Mouse (Mus musculus): ENCODE data around the gene Inafm2. TPM values are rescaled to one million over a fixed set of nuclear protein-coding genes. Genes with fewer than 3 reads are reported as not detected.
A peak's percentile ranks its signal among the peaks of the same experiment; 100 is the strongest.

Inafm2 gene
- polyA plus RNA-seq, 1 experiment from 2014 or later, result 16.5 TPM

GRCm38 (mm10) chr2:118729194-118729593 lies 16.4 kb upstream of the Inafm2 start:
- H3K27me3 ChIP-seq, result peaks cover 38% of the 10 kb centered on the region

GRCm38 (mm10) chr2:118729816-118730621 lies 15.5 kb upstream of the Inafm2 start:
- peaks cover 35% of the 10 kb centered on the region for H3K27me3 ChIP-seq
- no peak overlapping the region for H3K9ac ChIP-seq
- H3K4me2 ChIP-seq (replicated peaks), result no peak overlapping the region
- no peak overlapping the region for H3K4me3 ChIP-seq
- no peak for ATAC-seq (ENCODE audit: insufficient number of reproducible peaks, insufficient read depth, low FRiP score, low TSS enrichment)
- H3K9me3 ChIP-seq, result no peaks in the 10 kb centered on the region
- no peak overlapping the region for H3K27ac ChIP-seq
- peaks cover 17% of the 10 kb centered on the region for H3K4me1 ChIP-seq
- 24% methylated on average over 8 of the region's 8 CpGs for WGBS
- H3K36me3 ChIP-seq, result no peaks in the 10 kb centered on the region

More at GRCm38 (mm10) chr2:118729194-118729593, 16.4 kb upstream of the Inafm2 start:
- Histone ChIP-seq H3K36me3 (no peaks in the 10 kb centered on the region), H3K27ac (no peak overlapping the region), H3K4me3 (no peak overlapping the region), H3K9ac (no peak overlapping the region), H3K4me1 (peaks cover 17% of the 10 kb centered on the region), H3K4me2 (replicated peaks) (no peak overlapping the region), H3K9me3 (no peaks in the 10 kb centered on the region)
- no peak for ATAC-seq (ENCODE audit: insufficient number of reproducible peaks, insufficient read depth, low FRiP score, low TSS enrichment)
- WGBS, result 51% methylated on average over 4 of the region's 4 CpGs

- no peaks in the 10 kb centered on the region for H3K36me3 ChIP-seq
- H3K4me3 ChIP-seq, result no peak overlapping the region
- H3K4me2 ChIP-seq (replicated peaks), result no peak overlapping the region
- no peak for ATAC-seq (ENCODE audit: insufficient number of reproducible peaks, insufficient read depth, low FRiP score, low TSS enrichment)
- 12% methylated on average over 3 of the region's 3 CpGs for WGBS
- no peaks in the 10 kb centered on the region for H3K9me3 ChIP-seq
- H3K27me3 ChIP-seq, result peaks cover 35% of the 10 kb centered on the region
- no peak overlapping the region for H3K9ac ChIP-seq
- H3K4me1 ChIP-seq, result peaks cover 17% of the 10 kb centered on the region
- no peak overlapping the region for H3K27ac ChIP-seq
These were observed 15.0 kb upstream of the Inafm2 start for GRCm38 (mm10) chr2:118730622-118730915.

GRCm38 (mm10) chr2:118731981-118732380 lies 13.6 kb upstream of the Inafm2 start:
- no peak overlapping the region for H3K4me3 ChIP-seq
- H3K9me3 ChIP-seq, result no peaks in the 10 kb centered on the region
- H3K4me1 ChIP-seq, result peaks cover 17% of the 10 kb centered on the region
- H3K4me2 ChIP-seq (replicated peaks), result no peak overlapping the region
- 78% methylated on average over 5 of the region's 5 CpGs for WGBS
- H3K36me3 ChIP-seq, result no peaks in the 10 kb centered on the region
- peaks cover 34% of the 10 kb centered on the region for H3K27me3 ChIP-seq
- no peak for ATAC-seq (ENCODE audit: insufficient number of reproducible peaks, insufficient read depth, low FRiP score, low TSS enrichment)
- no peak overlapping the region for H3K9ac ChIP-seq
- H3K27ac ChIP-seq, result no peak overlapping the region

GRCm38 (mm10) chr2:118733341-118733740 lies 12.2 kb upstream of the Inafm2 start:
- Histone ChIP-seq H3K27ac (no peak overlapping the region), H3K9ac (no peak overlapping the region), H3K4me2 (replicated peaks) (no peak overlapping the region), H3K27me3 (peaks cover 23% of the 10 kb centered on the region), H3K36me3 (no peaks in the 10 kb centered on the region), H3K4me3 (no peak overlapping the region), H3K9me3 (no peaks in the 10 kb centered on the region), H3K4me1 (peaks cover 12% of the 10 kb centered on the region)
- WGBS, result 59% methylated on average over 5 of the region's 5 CpGs
- no peak for ATAC-seq (ENCODE audit: insufficient number of reproducible peaks, insufficient read depth, low FRiP score, low TSS enrichment)

- no peak overlapping the region for H3K9ac ChIP-seq
- no peak overlapping the region for H3K4me2 ChIP-seq (replicated peaks)
- WGBS, result 66% methylated on average over 3 of the region's 3 CpGs
- no peak overlapping the region for H3K4me3 ChIP-seq
- H3K27me3 ChIP-seq, result peaks cover 26% of the 10 kb centered on the region
- H3K9me3 ChIP-seq, result no peaks in the 10 kb centered on the region
- H3K36me3 ChIP-seq, result no peaks in the 10 kb centered on the region
- peaks cover 6% of the 10 kb centered on the region; the same call in 1 of the 2 replicates for H3K4me1 ChIP-seq
- no peak for ATAC-seq (ENCODE audit: insufficient number of reproducible peaks, insufficient read depth, low FRiP score, low TSS enrichment)
- no peak overlapping the region for H3K27ac ChIP-seq
These were observed 5.2 kb upstream of the Inafm2 start for GRCm38 (mm10) chr2:118740341-118740740.

- 74% methylated on average over 9 of the region's 9 CpGs for WGBS
These were observed 4.4 kb upstream of the Inafm2 start for GRCm38 (mm10) chr2:118741183-118741582.

GRCm38 (mm10) chr2:118743261-118743943 lies 2.2 kb upstream of the Inafm2 start:
- no peaks in the 10 kb centered on the region for H3K9me3 ChIP-seq
- H3K9ac ChIP-seq, result no peak overlapping the region
- H3K27ac ChIP-seq, result no peak overlapping the region
- peaks cover 26% of the 10 kb centered on the region for H3K27me3 ChIP-seq
- no peak overlapping the region for H3K4me2 ChIP-seq (replicated peaks)
- no peak overlapping the region for H3K4me3 ChIP-seq
- peaks cover 17% of the 10 kb centered on the region; the same call in 1 of the 2 replicates for H3K4me1 ChIP-seq
- 25% methylated on average over 8 of the region's 8 CpGs for WGBS
- ATAC-seq (ENCODE audit: insufficient number of reproducible peaks, insufficient read depth, low FRiP score, low TSS enrichment), result no peak
- no peaks in the 10 kb centered on the region for H3K36me3 ChIP-seq

More at GRCm38 (mm10) chr2:118741183-118741582, 4.4 kb upstream of the Inafm2 start:
- Histone ChIP-seq H3K27me3 (peaks cover 26% of the 10 kb centered on the region), H3K27ac (no peak overlapping the region), H3K9me3 (no peaks in the 10 kb centered on the region), H3K36me3 (no peaks in the 10 kb centered on the region), H3K4me2 (replicated peaks) (no peak overlapping the region), H3K4me3 (no peak overlapping the region), H3K9ac (no peak overlapping the region), H3K4me1 (peaks cover 6% of the 10 kb centered on the region; the same call in 1 of the 2 replicates)
- no peak for ATAC-seq (ENCODE audit: insufficient number of reproducible peaks, insufficient read depth, low FRiP score, low TSS enrichment)

GRCm38 (mm10) chr2:118744621-118745020 lies 937 bp upstream of the Inafm2 start:
- H3K27ac ChIP-seq, result no peak overlapping the region
- no peaks in the 10 kb centered on the region for H3K9me3 ChIP-seq
- peaks cover 26% of the 10 kb centered on the region; the same call in 1 of the 2 replicates for H3K4me1 ChIP-seq
- H3K27me3 ChIP-seq, result peaks cover 26% of the 10 kb centered on the region
- no peak for ATAC-seq (ENCODE audit: insufficient number of reproducible peaks, insufficient read depth, low FRiP score, low TSS enrichment)
- no peaks in the 10 kb centered on the region for H3K36me3 ChIP-seq
- peak overlapping the region; percentile 97; the same call in 1 of the 2 replicates for H3K4me2 ChIP-seq (replicated peaks)
- H3K9ac ChIP-seq, result no peak overlapping the region
- 6% methylated on average over 7 of the region's 7 CpGs for WGBS
- H3K4me3 ChIP-seq, result 0 out of 2 replicates have a peak overlapping the region, but pooled peaks have one; percentile 89

GRCm38 (mm10) chr2:118745915-118746901 lies 650 bp downstream of the Inafm2 start:
- Histone ChIP-seq H3K9me3 (no peaks in the 10 kb centered on the region), H3K27me3 (peaks cover 26% of the 10 kb centered on the region), H3K36me3 (no peaks in the 10 kb centered on the region), H3K4me2 (replicated peaks) (peak overlapping the region; percentile 97), H3K4me1 (peaks cover 26% of the 10 kb centered on the region), H3K9ac (peak overlapping the region; percentile 84), H3K4me3 (peak overlapping the region; percentile 89), H3K27ac (0 out of 2 replicates have a peak overlapping the region, but pooled peaks have one; percentile 23)
- under 1% methylated on average over 92 of the region's 113 CpGs for WGBS
- peak; percentile 7; the same call in 1 of the 2 replicates for ATAC-seq (ENCODE audit: insufficient number of reproducible peaks, insufficient read depth, low FRiP score, low TSS enrichment)

- H3K9me3 ChIP-seq, result no peaks in the 10 kb centered on the region
- peak overlapping the region; percentile 97 for H3K4me2 ChIP-seq (replicated peaks)
- peak overlapping the region; percentile 89 for H3K4me3 ChIP-seq
- 31% methylated on average over 10 of the region's 10 CpGs for WGBS
- H3K27ac ChIP-seq, result no peak overlapping the region
- peaks cover 29% of the 10 kb centered on the region for H3K4me1 ChIP-seq
- no peaks in the 10 kb centered on the region for H3K36me3 ChIP-seq
- peaks cover 26% of the 10 kb centered on the region for H3K27me3 ChIP-seq
- no peak overlapping the region for H3K9ac ChIP-seq
- no peak for ATAC-seq (ENCODE audit: insufficient number of reproducible peaks, insufficient read depth, low FRiP score, low TSS enrichment)
These were observed 1.9 kb downstream of the Inafm2 start for GRCm38 (mm10) chr2:118747301-118747960.
